Comparison of ENCODE assay signal across 11 mouse cellular contexts in genomic region chr1:118492811-118493210, GRCm38 (mm10).
DNase-seq lines count a peak whose midpoint lies in the region; ATAC-seq and TF ChIP-seq lines count a peak whose summit lies in the region.
"Had no signal": no experiment of that assay in that cellular context is flagged by ENCODE, and none has a peak within 500 bp of the region (broad histone marks: within the 10 kb centered on the region; RNA-seq: fewer than 3 reads in every experiment).

No protein-coding gene starts in this region.

- peak; percentile 49 for TF ChIP-seq CTCF in liver, embryonic 14.5 days (IDR thresholded peaks at IDR 0.05; ENCODE audit: low read depth)
- no peak; the same call in 1 of the 2 replicates for TF ChIP-seq CTCF in G1E (IDR thresholded peaks at IDR 0.05; ENCODE audit: low read depth, low read length)

- H3K27me3 ChIP-seq in liver, embryonic 14.5 days (ENCODE audit: control insufficient read depth, insufficient read depth, low read length) = no peaks in the 10 kb centered on the region
- no peaks in the 10 kb centered on the region for H3K27me3 ChIP-seq in G1E (ENCODE audit: insufficient read depth, low read length)
- H3K27me3 ChIP-seq: hindbrain, embryonic 12.5 days; lung, embryonic 15.5 days had no signal

- no peak overlapping the region for H3K27ac ChIP-seq in liver, embryonic 14.5 days
- H3K27ac ChIP-seq: hindbrain, embryonic 12.5 days; lung, embryonic 15.5 days had no signal

- no peak overlapping the region for H3K9ac ChIP-seq in liver, embryonic 14.5 days (replicated peaks)
- H3K9ac ChIP-seq: hindbrain, embryonic 12.5 days; lung, embryonic 15.5 days had no signal

- H3K4me3 ChIP-seq in liver, embryonic 14.5 days (ENCODE audit: insufficient read depth in 1 of 2, low read depth in 2 of 2, low read length in 2 of 2) = no peak overlapping the region
- H3K4me3 ChIP-seq in G1E (ENCODE audit: low read depth, low read length) = no peak overlapping the region
- H3K4me3 ChIP-seq: hindbrain, embryonic 12.5 days; lung, embryonic 15.5 days had no signal

- no peak overlapping the region for H3K4me2 ChIP-seq in liver, embryonic 14.5 days (ENCODE audit: low read depth)
- H3K4me2 ChIP-seq: hindbrain, embryonic 12.5 days; lung, embryonic 15.5 days had no signal

- no peaks in the 10 kb centered on the region for H3K4me1 ChIP-seq in liver, embryonic 14.5 days (replicated peaks; ENCODE audit: control insufficient read depth in 2 of 2, insufficient read depth in 2 of 2, low read length in 1 of 2)
- H3K4me1 ChIP-seq in G1E (ENCODE audit: insufficient read depth, low read depth, low read length) = peaks cover 13% of the 10 kb centered on the region
- H3K4me1 ChIP-seq: hindbrain, embryonic 12.5 days; lung, embryonic 15.5 days had no signal

- no peak for DNase-seq in frontal cortex, adult 2 months (ENCODE audit: extremely low spot score in 1 of 2, low spot score in 1 of 2)
- DNase-seq in liver, embryonic 14.5 days (ENCODE audit: low read depth in 3 of 3, low spot score in 3 of 3) = no peak
- DNase-seq in liver = no peak
- peak; percentile 49 for DNase-seq in G1E (ENCODE audit: low spot score)
- no peak for DNase-seq in cerebellum, postnatal 25 days
- DNase-seq: kidney, postnatal 14 days had no signal

- TF ChIP-seq EP300 in liver, embryonic 14.5 days (IDR thresholded peaks at IDR 0.05; ENCODE audit: low read depth) = no peak

- no peaks in the 10 kb centered on the region for H3K9me3 ChIP-seq in liver, embryonic 14.5 days (ENCODE audit: control insufficient read depth, low read length)
- H3K9me3 ChIP-seq in G1E (replicated peaks) = no peaks in the 10 kb centered on the region
- H3K9me3 ChIP-seq: hindbrain, embryonic 12.5 days; lung, embryonic 15.5 days had no signal

- peak; percentile 64 for ATAC-seq in frontal cortex, adult (ENCODE audit: low TSS enrichment)
- ATAC-seq in liver, embryonic 14.5 days (ENCODE audit: insufficient read depth) = no peak
- peak; percentile 67 for ATAC-seq in G1E (ENCODE audit: extremely low read depth, insufficient number of reproducible peaks, low FRiP score, poor library complexity, severe bottlenecking)
- ATAC-seq in megakaryocyte, adult 5-6 weeks (ENCODE audit: poor library complexity, severe bottlenecking) = 0 out of 2 replicates have a peak, but pooled peaks have one; percentile 24
- no peak for ATAC-seq in activated CD4-positive, CD25-positive, alpha-beta regulatory T cell, adult 4 months

- WGBS in liver, embryonic 14.5 days (ENCODE audit: insufficient replicate concordance) = 71% methylated on average over 3 of the region's 3 CpGs

- no peaks in the 10 kb centered on the region for H3K36me3 ChIP-seq in liver, embryonic 14.5 days (replicated peaks; ENCODE audit: control insufficient read depth, insufficient read depth, low read depth)
- H3K36me3 ChIP-seq in G1E (replicated peaks) = peaks cover 44% of the 10 kb centered on the region

Comparison
In these comparisons a context has a peak if more than half of its experiments do, and no peak if none do; other contexts are left out.
1. ATAC-seq: peak in frontal cortex, adult (single experiment), G1E (single experiment) and megakaryocyte, adult 5-6 weeks (single experiment); none in liver, embryonic 14.5 days (single experiment) and activated CD4-positive, CD25-positive, alpha-beta regulatory T cell, adult 4 months (single experiment).